Mouse (Mus musculus): Measurements from ENCODE around the gene Ier2. TPM values are rescaled to one million over a fixed set of nuclear protein-coding genes. Genes with fewer than 3 reads are reported as not detected.

Gene Ier2
- polyA plus RNA-seq, 1 experiment from 2014 or later: 16.0 TPM

DNA sequence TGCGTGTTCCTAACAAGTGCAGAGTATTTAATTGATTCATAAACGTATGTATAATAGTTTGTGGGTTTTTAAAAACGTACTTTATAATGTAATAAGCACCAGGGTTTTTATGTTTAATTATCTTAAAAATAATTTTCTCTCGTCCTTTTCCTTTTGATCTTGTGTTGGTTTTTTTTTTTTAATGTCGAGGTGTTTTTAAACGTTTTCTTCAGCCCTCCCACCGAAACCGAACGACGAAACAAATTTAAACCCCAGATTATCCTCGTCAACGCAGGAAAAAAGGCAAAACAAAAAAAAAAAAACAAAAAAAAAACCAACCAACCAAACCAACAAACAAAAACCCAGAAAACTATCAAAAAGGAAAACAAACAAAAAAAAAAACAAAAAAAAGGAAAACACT, 43.3 kb upstream of the Ier2 start:
- no peak for DNase-seq
- WGBS: under 1% methylated on average over 12 of the region's 12 CpGs
- H3K27me3 ChIP-seq (ENCODE audit: control insufficient read depth, insufficient read depth, low read length): peaks cover 67% of the 10 kb centered on the region

GRCm38 (mm10) chr8:84704867-84705831, 42.5 kb upstream of the Ier2 start:
- H3K27ac ChIP-seq (replicated peaks; ENCODE audit: low read depth, low read length): peak overlapping the region; percentile 58
- H3K4me1 ChIP-seq (ENCODE audit: control insufficient read depth, insufficient read depth, low read length): peaks cover 31% of the 10 kb centered on the region
- peak overlapping the region; percentile 47 for H3K4me2 ChIP-seq (ENCODE audit: low read length)
- peak overlapping the region; percentile 9; the same call in 1 of the 2 replicates for H3K9ac ChIP-seq (replicated peaks; ENCODE audit: low read length)
- DNase-seq (no peak), ATAC-seq (ENCODE audit: low FRiP score, low TSS enrichment) (no peak; the same call in 1 of the 2 replicates)
- 2% methylated on average over 61 of the region's 61 CpGs for WGBS
- H3K27me3 ChIP-seq (ENCODE audit: control insufficient read depth, insufficient read depth, low read length): peaks cover 67% of the 10 kb centered on the region
- H3K4me3 ChIP-seq (replicated peaks; ENCODE audit: low read depth, low read length): peak overlapping the region; percentile 12
- H3K9me3 ChIP-seq (ENCODE audit: control insufficient read depth, low read length): no peaks in the 10 kb centered on the region
- peaks cover under 1% of the 10 kb centered on the region; the same call in 1 of the 2 replicates for H3K36me3 ChIP-seq (ENCODE audit: control insufficient read depth, insufficient read depth, low read length)

More for the DNA sequence above, 43.3 kb upstream of the Ier2 start:
- ATAC-seq (ENCODE audit: low FRiP score, low TSS enrichment): no peak
- Histone ChIP-seq H3K4me2 (ENCODE audit: low read length) (peak overlapping the region; percentile 47), H3K27ac (replicated peaks; ENCODE audit: low read depth, low read length) (peak overlapping the region; percentile 58), H3K9ac (replicated peaks; ENCODE audit: low read length) (no peak overlapping the region; the same call in 1 of the 2 replicates), H3K4me1 (ENCODE audit: control insufficient read depth, insufficient read depth, low read length) (peaks cover 32% of the 10 kb centered on the region), H3K9me3 (ENCODE audit: control insufficient read depth, low read length) (no peaks in the 10 kb centered on the region), H3K36me3 (ENCODE audit: control insufficient read depth, insufficient read depth, low read length) (no peaks in the 10 kb centered on the region), H3K4me3 (replicated peaks; ENCODE audit: low read depth, low read length) (peak overlapping the region; percentile 12; the same call in 1 of the 2 replicates)

- Histone ChIP-seq H3K36me3 (ENCODE audit: control insufficient read depth, insufficient read depth, low read length) (peaks cover 7% of the 10 kb centered on the region), H3K4me3 (replicated peaks; ENCODE audit: low read depth, low read length) (peak overlapping the region; percentile 10; the same call in 1 of the 2 replicates), H3K9ac (replicated peaks; ENCODE audit: low read length) (no peak overlapping the region), H3K4me2 (ENCODE audit: low read length) (peak overlapping the region; percentile 47; the same call in 1 of the 2 replicates), H3K9me3 (ENCODE audit: control insufficient read depth, low read length) (no peaks in the 10 kb centered on the region), H3K4me1 (ENCODE audit: control insufficient read depth, insufficient read depth, low read length) (peaks cover 24% of the 10 kb centered on the region), H3K27me3 (ENCODE audit: control insufficient read depth, insufficient read depth, low read length) (peaks cover 67% of the 10 kb centered on the region), H3K27ac (replicated peaks; ENCODE audit: low read depth, low read length) (peak overlapping the region; percentile 58; the same call in 1 of the 2 replicates)
- ATAC-seq (ENCODE audit: low FRiP score, low TSS enrichment) (no peak), DNase-seq (peak; percentile 85)
- 2% methylated on average over 16 of the region's 16 CpGs for WGBS
Measured at GRCm38 (mm10) chr8:84704356-84704755, 41.7 kb upstream of the Ier2 start.

DNA sequence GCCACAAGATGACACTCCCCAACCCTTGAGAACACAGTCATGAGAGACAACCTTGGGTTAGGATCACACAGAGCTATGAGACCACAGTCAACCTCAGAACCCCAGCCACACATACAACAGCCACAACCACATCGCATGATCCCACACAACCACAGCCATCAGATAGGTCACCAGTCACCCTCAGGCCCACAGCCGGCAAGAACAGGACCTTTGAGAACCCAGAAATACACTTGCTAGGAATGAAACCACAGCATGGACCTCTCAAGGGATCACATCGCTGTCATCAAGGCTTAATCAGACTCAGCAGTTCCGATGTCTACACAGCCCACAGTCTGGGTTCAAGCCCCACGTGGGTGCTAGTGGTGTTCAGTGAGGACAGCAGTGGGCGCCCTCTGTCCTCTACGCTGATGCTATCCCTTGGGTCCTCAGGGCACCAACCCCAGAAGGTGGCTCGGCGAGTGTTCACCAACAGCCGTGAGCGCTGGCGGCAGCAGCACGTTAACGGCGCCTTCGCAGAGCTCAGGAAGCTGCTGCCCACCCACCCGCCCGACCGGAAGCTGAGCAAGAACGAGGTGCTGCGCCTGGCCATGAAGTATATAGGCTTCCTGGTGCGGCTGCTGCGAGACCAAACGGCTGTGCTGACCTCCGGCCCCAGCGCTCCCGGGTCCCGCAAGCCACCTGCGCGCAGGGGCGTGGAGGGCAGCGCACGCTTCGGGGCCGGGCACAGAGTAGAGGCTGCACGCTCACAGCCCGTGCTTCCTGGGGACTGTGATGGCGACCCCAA, 41.0 kb upstream of the Ier2 start:
- peaks cover 65% of the 10 kb centered on the region for H3K27me3 ChIP-seq (ENCODE audit: control insufficient read depth, insufficient read depth, low read length)
- H3K4me2 ChIP-seq (ENCODE audit: low read length): peak overlapping the region; percentile 30; the same call in 1 of the 2 replicates
- H3K27ac ChIP-seq (replicated peaks; ENCODE audit: low read depth, low read length): no peak overlapping the region
- H3K9ac ChIP-seq (replicated peaks; ENCODE audit: low read length): no peak overlapping the region
- H3K9me3 ChIP-seq (ENCODE audit: control insufficient read depth, low read length): no peaks in the 10 kb centered on the region
- no peak for ATAC-seq (ENCODE audit: low FRiP score, low TSS enrichment)
- H3K4me3 ChIP-seq (replicated peaks; ENCODE audit: low read depth, low read length): peak overlapping the region; percentile 10; the same call in 1 of the 2 replicates
- peaks cover 19% of the 10 kb centered on the region for H3K4me1 ChIP-seq (ENCODE audit: control insufficient read depth, insufficient read depth, low read length)
- peaks cover 13% of the 10 kb centered on the region for H3K36me3 ChIP-seq (ENCODE audit: control insufficient read depth, insufficient read depth, low read length)
- 11% methylated on average over 38 of the region's 38 CpGs for WGBS
- DNase-seq: no peak

- Histone ChIP-seq H3K4me3 (replicated peaks; ENCODE audit: low read depth, low read length) (no peak overlapping the region), H3K27me3 (ENCODE audit: control insufficient read depth, insufficient read depth, low read length) (peaks cover 63% of the 10 kb centered on the region), H3K4me2 (ENCODE audit: low read length) (peak overlapping the region; percentile 7; the same call in 1 of the 2 replicates), H3K36me3 (ENCODE audit: control insufficient read depth, insufficient read depth, low read length) (peaks cover 20% of the 10 kb centered on the region), H3K9ac (replicated peaks; ENCODE audit: low read length) (no peak overlapping the region), H3K9me3 (ENCODE audit: control insufficient read depth, low read length) (no peaks in the 10 kb centered on the region), H3K27ac (replicated peaks; ENCODE audit: low read depth, low read length) (no peak overlapping the region), H3K4me1 (ENCODE audit: control insufficient read depth, insufficient read depth, low read length) (peaks cover 15% of the 10 kb centered on the region)
- ATAC-seq (ENCODE audit: low FRiP score, low TSS enrichment): no peak
- DNase-seq: no peak
- WGBS: 82% methylated on average over 6 of the region's 6 CpGs
Measured at GRCm38 (mm10) chr8:84702963-84703465, 40.4 kb upstream of the Ier2 start.

- no peak for ATAC-seq (ENCODE audit: low FRiP score, low TSS enrichment)
- H3K36me3 ChIP-seq (ENCODE audit: control insufficient read depth, insufficient read depth, low read length): peaks cover 24% of the 10 kb centered on the region
- no peak overlapping the region for H3K9ac ChIP-seq (replicated peaks; ENCODE audit: low read length)
- H3K4me1 ChIP-seq (ENCODE audit: control insufficient read depth, insufficient read depth, low read length): peaks cover 10% of the 10 kb centered on the region
- peak overlapping the region; percentile 7; the same call in 1 of the 2 replicates for H3K4me2 ChIP-seq (ENCODE audit: low read length)
- peaks cover 58% of the 10 kb centered on the region for H3K27me3 ChIP-seq (ENCODE audit: control insufficient read depth, insufficient read depth, low read length)
- H3K4me3 ChIP-seq (replicated peaks; ENCODE audit: low read depth, low read length): no peak overlapping the region
- H3K9me3 ChIP-seq (ENCODE audit: control insufficient read depth, low read length): no peaks in the 10 kb centered on the region
- no peak overlapping the region for H3K27ac ChIP-seq (replicated peaks; ENCODE audit: low read depth, low read length)
- WGBS: 70% methylated on average over 9 of the region's 9 CpGs
- no peak for DNase-seq
Measured at GRCm38 (mm10) chr8:84702561-84702960, 39.9 kb upstream of the Ier2 start.

GRCm38 (mm10) chr8:84700941-84701911, 38.6 kb upstream of the Ier2 start, which contains the start of gene Lyl1:
Lyl1 (plus strand) TSS chr8:84701457.
- Histone ChIP-seq H3K4me1 (ENCODE audit: control insufficient read depth, insufficient read depth, low read length) (peaks cover 5% of the 10 kb centered on the region), H3K9ac (replicated peaks; ENCODE audit: low read length) (no peak within 1 kb of the TSS), H3K27me3 (ENCODE audit: control insufficient read depth, insufficient read depth, low read length) (peaks cover 47% of the 10 kb centered on the region), H3K4me2 (ENCODE audit: low read length) (peak within 1 kb of the TSS; percentile 29; the same call in 1 of the 2 replicates), H3K27ac (replicated peaks; ENCODE audit: low read depth, low read length) (peak within 1 kb of the TSS; percentile 20; the same call in 1 of the 2 replicates), H3K9me3 (ENCODE audit: control insufficient read depth, low read length) (no peaks in the 10 kb centered on the region), H3K36me3 (ENCODE audit: control insufficient read depth, insufficient read depth, low read length) (peaks cover 38% of the 10 kb centered on the region), H3K4me3 (replicated peaks; ENCODE audit: low read depth, low read length) (0 out of 2 replicates have a peak within 1 kb of the TSS, but pooled peaks have one; percentile 3)
- DNase-seq (peak; percentile 60), ATAC-seq (ENCODE audit: low FRiP score, low TSS enrichment) (0 out of 2 replicates have a peak, but pooled peaks have one; percentile 10)
- 13% methylated on average over 34 of the region's 34 CpGs for WGBS

All from midbrain, embryonic 14.5 days (tissue).